Mouse (Mus musculus): ENCODE data around the gene Acvr1.

The Acvr1 gene

DNA sequence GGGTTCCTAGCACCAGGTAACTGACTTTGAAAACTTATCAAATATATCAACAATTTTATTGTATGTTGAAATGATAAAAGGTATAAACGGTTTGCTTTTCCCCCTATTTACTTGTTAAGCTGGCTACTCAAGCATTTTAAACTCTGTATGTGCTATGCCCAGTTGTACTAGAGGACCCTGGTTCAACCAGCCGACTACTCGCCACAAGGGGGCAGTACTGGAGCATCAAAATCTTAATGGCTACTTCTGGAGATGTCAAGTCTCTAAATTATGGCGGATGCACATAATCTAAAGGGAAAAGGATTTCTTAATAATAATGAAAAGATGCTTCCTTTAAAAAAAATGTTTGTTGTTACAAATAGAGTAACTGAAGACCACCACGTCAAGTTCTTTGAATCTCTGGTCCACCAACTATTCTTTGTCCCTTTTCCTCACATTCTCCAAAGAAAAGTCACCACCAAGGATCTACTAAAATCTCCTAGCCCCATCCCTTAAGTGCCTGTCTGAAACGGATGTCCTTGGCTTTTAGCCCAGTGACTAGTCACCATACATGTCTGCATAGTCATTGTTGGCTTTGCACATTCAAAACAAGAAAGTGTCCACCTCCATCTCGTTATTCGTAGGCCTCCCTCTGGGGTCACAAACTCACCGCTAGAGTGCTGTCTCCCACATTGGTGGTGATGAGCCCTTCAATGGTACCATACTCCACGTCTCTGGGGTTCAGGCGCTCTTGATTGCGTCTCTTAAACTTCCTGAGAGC is 89.8 kb downstream of the Acvr1 start:
- DNase-seq: peak; percentile 81

DNA sequence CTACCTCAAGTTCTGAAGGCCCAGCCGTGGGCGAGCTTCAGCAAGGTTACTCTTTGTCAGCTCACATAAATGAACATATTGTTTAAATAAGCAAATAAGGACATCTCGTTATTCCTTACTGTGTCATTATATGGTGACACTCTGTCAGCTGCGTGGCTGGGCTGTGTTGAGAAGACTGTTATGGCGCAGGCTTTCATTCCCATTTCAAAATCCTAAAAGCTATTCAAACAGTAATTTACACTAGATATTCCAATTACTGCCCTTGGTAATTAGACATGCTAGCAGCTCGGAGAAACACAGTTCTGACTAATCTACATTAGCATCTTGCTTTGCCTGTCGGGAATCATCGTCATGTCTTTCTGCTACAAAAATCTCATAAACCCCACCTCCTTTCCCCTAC is 91.4 kb downstream of the Acvr1 start:
- DNase-seq: no peak

DNA sequence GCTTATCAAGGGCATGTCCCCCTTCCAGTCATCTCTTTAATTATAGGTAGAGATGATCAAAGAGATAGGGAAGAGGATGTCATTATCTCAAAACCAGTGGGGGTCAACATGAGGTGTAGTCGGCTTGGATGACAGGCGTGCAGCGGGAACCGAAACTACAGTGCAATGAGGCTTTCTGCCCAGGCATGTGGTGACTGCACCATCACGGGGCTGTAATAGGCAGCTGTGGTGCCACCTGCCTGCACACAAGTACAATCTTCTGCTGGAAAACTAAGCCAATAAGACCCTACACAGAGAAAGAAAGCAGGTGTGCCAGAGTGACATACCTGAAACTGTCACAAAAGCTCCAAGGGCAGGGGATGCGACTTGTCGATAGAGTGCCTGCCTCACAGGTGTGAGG is 96.7 kb downstream of the Acvr1 start:
- no peak for DNase-seq

DNA sequence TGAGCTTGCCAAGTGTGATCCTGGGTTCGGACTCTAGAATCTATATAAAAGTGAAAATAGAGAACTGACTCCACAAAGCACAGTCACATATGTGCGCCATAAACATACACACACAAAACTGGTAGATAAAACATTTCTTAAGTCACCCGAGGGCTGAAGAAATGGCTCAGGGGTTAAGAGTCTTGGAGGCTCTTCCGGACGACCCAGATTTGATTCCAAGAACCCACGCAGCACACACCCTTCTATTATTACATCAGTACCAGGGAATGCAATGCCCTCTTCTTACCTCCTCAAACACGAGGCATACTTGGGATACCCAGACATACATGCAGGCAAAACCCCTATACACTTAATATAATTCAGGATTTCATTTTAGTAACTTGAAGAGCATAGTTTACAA is 97.1 kb downstream of the Acvr1 start, which contains the start of gene Gm17409:
Gm17409 (plus strand) TSS at position 301 of the 400 bp plus-strand sequence.
- DNase-seq: no peak

DNA sequence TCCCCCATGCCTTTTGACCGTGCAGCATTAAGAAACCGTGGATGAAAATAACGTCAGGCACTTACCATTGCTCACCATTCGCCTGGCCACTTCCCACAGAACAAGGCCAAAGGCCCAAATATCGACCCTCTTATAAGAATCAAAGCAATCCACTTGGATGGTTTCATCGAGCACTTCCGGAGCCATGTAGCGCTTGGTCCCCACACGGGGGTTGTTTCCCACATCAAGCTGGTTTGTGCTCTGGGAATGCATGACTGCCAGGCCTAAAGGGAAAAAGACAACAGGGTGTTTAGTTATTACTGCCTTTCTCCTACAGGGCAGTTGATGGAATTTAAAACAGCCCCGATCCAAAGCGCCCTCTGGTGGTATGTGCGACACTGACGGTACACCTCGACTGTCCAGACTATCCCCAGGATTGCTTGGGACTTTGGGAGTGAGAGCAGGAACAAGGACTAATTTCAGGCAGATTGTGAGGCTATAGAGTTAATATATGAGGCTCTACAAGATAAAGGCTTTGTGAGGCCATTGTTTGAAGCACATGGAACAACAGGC is 108.1 kb downstream of the Acvr1 start:
- no peak for DNase-seq

DNA sequence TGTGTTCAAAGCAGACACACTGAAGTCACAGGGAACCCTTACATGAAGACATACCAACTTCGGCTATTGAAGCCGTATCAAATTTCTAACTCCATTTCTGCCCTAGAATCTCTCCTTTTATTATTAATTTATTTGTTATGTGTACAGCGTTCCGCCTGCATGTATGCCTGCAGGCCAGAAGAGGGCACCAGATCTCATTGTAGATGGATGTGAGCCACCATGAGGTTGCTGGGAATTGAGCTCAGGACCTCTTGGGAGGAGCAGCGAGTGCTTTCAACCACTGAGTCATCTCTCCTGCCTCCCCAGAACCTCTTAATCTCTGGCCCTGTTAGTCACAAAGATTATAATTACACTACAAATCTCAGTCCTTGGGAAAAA is 109.5 kb downstream of the Acvr1 start:
- no peak for DNase-seq

DNA sequence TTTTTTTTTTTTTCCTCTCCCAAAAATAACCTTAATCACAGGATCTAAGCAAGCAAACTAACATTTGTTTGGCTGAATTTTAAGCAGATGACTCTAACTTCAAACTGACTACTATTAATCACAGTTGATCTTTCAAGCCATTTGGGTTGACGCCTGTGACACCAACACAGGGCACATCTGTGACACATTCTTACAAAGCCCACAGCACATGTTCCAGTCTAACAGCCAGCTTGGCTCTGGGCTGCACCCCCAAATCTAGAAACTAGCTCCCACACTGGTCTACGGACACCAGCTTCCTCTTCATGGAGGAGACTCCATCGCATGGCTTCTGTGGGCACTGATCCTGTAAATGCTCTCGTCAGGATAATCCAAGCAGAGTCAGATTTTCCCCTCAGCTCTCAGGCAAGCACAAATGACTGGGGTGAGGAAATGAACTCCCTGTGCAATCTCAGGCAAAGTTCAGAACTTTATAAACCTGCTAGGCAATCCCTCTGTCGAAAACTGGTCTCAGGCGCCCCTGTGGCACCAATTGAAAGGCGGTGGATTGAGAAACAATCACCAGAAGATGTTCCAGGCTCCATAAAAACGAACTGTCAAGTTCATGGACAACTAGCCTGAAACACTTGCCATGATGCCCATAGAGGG is 110.0 kb downstream of the Acvr1 start:
- DNase-seq: peak; percentile 27

DNA sequence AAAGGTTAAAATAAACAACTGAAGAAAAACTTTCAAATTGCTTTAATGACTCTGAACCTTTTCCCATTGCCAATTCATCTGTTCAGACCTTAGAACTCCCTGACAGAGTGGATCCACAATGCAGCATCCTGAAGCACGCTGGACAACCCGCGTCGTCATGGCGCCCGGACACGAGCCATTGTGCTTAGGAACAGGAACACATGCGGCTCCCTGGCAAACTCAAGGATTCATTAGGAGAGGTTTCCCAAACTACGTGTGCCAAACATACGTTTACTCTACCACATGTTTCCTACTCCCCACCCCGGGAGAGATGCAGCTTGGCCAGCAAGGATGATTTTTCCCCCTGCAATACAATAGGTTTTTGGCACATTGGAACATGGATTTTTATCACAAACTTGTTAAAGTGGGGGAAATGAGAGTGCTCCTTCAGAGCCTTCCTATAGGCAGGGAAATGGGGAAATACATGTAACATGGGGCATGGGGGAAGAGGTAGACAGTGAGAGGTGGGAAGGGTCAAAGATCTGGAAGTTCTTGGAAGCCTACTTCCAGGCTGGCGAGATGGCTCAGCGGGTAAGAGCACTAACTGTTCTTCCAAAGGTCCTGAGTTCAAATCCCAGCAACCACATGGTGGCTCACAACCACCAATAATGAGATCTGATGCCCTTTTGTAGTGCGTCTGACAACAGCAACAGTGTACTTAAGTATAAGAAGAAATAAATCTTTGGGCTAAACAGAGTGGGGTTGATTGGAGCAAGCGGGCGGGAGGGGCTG is 112.7 kb downstream of the Acvr1 start:
- DNase-seq: no peak

DNA sequence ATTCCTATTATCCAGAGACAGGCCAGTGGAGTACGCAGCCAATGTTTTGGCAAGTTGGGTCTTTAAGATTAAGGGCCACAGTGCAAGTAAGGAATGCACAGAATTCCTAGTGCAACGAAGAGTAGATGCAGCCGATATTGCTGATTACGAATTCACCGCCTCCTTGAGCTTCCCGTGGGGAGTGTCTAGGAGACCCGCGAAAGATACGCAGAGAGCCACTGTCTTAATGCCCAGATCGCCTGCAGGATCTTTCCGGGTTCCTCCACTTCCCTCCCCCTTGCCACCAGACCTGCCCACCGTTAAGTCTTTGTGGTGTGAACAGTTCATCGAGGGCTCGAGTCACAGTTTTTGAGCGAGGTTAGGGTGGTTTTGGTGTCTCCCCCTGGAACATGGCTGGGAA is 120.0 kb downstream of the Acvr1 start:
- no peak for DNase-seq

DNA sequence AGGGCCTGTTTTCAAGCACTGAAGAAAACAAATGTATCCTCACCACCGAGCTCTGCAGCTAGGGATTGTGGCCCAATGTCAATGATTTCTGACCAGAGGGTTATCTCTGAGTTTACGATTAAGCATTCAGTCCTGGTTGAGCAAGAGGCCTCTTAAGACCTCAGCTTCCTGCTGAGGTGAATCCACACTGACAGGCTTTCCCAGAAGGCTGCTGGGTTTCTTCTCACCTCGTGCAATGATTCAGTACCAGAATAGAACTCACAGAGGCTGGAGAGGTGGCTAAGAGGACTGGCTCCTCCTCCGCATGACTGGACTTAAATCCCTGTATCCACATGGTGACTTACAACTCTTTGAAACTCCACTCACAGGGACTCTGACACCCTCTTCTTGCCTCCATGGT is 123.8 kb downstream of the Acvr1 start:
- no peak for DNase-seq

DNA sequence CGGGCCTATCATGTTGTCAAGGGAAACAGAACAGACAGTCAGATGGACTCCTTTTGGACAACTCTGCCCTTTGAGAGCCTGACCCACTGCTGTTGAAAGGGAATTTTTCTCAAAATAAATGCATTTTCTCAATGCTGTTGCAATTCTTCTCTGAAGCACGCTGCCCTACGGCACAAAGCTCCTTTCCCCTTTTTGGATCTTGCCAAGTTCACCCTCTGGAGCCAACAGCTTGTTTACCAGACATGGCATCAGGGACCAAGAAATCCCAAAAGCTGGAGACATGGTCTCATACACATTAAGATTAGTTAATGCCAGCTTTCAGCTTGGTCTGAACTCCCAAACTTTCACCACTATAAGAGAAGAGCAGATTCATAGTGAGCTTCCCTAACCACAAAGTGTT is 130.0 kb downstream of the Acvr1 start:
- no peak for DNase-seq

DNA sequence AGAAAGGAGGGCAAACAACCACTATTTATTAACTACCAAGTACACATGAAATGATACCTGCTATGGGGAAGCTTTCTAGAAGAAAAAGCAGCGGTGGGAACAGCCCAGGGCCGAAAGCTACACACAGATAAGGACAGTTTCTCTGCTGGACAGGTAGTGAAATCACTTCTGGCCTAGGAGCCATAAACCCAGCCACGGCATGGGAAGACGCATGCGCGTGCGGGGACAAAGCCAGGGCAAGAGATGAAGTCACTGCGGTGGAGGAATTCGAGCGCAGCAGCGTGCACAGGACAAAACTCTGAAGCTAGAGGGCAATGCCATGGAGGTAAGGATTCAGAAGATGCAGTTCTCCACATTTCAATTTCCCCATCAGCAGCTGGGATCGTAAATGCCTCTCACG is 131.4 kb downstream of the Acvr1 start:
- no peak for DNase-seq

DNA sequence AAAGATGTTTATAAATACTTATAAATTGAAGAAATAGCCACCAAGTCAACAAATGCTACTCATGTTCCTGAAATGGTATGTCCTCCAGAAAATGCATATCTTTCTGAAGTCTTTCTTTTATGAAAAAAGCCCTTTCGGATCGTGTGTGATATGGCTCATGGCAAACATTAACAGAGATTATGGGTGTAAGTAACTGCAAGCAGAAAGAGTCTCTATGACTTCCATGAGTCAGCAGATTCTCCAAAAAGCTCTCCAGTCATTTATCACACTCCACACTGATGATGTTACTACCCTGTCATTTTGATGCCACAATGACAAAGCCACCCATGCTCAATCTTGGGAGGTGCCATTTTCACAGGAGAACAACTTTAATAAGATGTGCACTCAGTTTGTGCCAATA is 132.5 kb downstream of the Acvr1 start:
- DNase-seq: no peak

DNA sequence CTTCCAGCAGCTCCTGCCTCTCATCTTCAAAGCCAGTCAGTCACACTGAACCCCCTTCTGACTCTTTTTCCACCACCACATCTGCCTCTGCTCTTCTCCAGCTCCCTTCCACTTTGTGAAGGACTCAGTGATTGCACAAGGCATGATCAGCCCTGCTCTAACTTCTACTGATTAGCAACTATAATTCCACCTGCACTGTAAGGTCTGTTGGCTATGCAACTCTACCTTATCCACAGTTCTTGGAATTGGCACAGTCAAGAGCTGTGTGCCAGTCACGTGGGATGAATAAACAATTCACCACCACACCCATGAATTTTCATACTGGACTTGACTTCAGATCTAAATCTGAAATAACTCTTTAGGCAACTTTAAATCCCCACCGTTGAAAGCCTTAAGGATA is 133.6 kb downstream of the Acvr1 start:
- no peak for DNase-seq

DNA sequence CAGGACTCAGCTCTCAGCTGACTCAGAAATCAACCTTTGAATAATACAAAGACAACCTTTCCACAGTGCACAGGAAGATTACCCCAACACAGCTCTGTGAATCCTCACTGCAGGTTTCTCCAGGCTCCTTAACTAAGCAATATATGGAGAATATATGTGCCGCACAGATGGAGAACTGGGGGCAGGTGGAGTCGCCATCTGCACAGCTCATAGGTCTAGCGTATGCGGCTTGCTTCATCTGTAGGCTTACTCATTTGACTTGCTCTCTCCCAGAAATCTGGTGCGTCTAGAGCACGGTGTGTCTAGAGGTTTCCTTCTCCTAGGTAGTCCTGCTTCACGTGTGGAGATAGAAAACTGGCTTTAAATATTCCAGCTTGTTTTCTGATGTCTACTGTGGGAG is 134.7 kb downstream of the Acvr1 start:
- DNase-seq: peak; percentile 77

DNA sequence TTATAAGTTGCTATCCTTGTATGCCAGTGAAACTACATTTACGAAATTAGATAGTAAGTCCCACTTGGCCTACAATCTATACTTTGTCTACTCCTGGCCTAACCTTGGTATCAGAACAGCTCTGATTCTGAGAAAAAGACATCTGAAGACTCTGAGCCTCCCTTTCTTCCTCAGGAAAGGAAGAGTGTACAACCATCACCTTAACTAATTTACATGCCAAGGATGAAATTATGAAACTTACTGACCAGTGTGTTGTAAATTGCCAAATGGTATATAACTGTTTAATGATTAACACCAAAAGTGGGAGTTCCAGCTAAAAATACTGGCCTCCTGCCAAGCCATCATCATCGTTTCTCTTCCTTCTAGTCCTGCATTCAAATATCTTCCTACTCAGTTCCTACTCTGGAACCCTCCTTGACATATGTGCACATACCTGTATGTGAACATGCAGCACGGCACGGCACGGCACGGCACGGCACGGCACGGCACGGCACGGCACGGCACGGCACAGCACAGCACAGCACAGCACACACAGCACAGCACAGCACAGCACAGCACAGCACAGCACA is 141.4 kb downstream of the Acvr1 start:
- no peak for DNase-seq

DNA sequence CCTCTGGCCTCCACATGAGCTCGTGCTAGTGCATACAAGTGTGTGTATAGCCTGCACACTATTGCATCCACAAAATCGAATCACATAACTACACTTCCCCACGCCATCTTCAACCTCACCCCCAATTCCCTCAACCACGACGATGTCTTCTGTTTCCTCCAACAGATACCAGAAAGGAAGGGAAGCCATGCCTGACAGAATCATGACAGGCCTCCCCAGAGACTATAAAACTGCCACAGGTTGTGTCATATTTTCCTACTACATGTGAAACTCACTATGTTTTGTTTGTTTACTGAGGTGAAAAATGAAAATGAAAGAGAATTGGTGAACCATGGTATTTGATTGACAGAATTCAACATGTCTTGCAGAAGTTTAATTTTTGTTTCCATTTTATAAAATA is 143.6 kb downstream of the Acvr1 start:
- no peak for DNase-seq

DNA sequence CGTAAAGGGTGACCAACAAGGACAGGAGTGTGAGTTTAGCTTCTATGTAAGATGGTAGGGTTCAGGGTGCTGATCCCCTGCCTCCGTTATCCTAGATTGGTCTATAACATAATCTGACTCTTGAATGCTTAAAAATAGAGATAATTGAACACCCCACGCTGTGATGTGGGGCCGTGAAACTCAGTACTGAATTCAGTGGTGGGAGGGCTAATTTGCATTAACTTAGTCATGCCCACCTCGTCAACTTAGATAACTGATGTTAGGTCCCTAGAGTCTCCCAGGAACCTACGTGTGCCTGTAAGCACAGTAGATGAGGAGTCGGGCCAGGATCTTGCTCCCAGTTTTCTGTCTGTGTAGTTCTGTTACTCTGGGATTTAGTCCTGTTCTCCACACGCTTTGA is 147.4 kb downstream of the Acvr1 start:
- DNase-seq: no peak

DNA sequence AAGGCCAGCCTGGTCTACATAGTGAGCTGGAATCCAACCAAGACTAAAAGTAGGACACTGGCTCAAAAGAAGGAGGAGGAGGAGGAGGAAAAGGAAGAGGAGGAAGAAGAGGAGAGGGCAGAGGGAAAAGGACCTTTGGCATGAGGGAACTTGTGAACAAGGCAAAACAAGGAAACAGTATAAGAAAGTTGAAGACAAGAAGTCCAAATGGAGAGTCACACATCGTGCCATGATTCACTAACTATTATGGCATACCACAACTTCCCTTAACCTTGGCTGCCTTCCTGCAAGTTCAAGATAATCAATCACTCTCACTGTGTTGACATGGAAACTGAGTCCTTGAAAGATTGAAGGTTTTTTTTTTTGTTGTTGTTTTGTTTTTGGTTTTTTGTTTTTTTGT is 148.8 kb downstream of the Acvr1 start:
- no peak for DNase-seq

DNA sequence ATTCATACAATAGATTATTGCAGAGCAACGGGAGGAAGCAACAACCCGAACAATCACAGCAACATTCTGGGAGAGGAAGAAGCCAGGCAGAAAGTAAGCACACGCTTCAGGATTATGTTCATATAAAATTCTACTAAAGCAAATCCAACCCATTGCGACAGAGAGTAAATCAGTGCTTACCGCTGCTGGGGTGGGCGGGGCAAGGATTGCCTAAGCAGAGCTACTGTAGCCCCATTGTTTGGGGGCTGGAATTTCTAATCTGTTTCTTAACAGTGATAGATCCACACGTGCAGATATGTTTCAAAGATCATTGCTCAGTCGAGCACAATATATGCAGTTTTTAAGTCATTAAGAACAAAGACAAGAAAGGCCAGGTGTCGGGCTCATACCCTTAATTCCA is 149.3 kb downstream of the Acvr1 start:
- no peak for DNase-seq

DNA sequence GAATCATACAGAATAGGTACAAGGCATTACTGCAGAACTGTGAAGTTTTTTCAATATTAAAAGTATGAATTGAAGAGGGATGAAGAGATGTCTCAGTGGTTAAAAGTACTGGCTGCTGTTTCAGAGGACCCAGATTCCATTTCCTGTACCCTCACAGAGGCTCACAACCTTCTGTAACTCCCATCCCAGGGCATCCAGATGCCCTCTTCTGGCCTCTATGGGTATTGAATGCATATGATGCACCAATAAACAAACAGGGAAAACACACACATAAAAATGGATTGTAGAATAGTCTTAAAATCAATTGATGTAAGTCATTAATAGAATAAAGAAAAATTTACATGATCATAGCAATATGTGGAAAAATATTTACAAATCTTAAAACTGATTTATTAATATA is 151.9 kb downstream of the Acvr1 start:
- no peak for DNase-seq

DNA sequence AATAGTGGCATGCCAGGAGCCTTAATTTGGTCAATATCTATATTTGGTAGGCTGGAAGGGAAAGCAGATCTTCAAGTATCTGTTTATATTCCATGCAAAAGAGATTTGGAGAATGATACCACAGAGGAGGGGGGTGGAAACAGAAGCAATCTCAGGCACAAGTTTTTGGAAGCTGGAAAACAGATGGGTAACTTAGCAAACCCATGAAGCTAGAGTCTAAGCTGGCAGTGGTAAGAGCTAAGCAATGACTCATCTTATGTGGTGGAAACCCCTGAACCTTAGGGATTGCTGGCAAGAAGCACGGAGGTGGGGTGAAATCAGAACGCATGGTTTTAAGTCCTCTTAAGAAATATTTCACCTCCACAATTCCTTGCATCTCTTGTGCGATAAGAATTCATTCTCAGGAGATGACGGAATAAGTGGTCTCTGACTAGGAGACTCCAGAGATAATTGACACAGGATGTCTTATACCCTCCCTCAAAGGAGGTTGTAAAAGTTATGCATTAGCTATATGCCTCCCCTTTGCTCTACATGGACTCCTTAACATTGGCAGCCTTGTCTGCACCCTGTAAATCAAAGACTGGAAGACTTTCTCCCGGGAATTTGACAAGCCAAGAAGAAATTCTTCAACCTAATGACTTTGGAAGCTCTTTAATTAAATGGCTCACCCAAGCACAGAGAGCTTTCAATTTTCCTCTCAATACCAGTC is 157.9 kb downstream of the Acvr1 start:
- peak; percentile 20 for DNase-seq

DNA sequence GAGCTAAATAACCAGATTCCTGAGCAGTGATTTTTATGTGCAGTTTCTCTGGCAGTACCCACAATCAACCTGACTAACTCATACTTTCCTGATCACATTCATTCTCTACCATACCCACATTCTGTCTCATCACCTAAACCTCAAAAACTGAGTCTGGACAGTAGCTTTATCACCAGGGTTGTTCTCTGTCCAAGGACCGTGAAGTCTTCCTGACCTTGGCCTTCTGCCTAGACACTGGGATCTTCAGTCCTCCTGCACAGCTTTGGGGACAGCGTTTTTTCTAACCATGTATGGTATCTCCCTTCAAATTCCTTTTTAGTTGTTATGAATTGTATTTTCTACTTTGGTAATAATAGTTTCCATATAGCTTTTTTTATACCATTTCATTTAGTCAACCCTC is 163.5 kb downstream of the Acvr1 start:
- DNase-seq: no peak

All from layer of hippocampus, adult 9-11 months (tissue).